Mouse (Mus musculus) lung, postnatal 0 days (tissue): ENCODE results near the gene Lypd3. TPM values are rescaled to one million over a fixed set of nuclear protein-coding genes. Genes with fewer than 3 reads are reported as not detected.

Source experiments
- ATAC-seq: fragments of 200-750 bp; cut with Nextera tagmentation; 2 replicates; pipeline ENCODE4 v1.8.0; 2017; ENCODE audit warnings: moderate library complexity
- DNase-seq: peaks from one replicate; pipeline ENCODE4 v3.0.0-alpha.2; 2016; ENCODE audit warnings: low spot score
- H3K27ac ChIP-seq: fragments of 300-500 bp; sonication (generic); 2 replicates; pipeline ENCODE4 v1.5.1; 2014; ENCODE audit warnings: antibody characterized with exemption, mild to moderate bottlenecking, low read length, mixed read lengths
- H3K27me3 ChIP-seq: fragments of 300-500 bp; sonication (generic); replicated peaks from 2 replicates; pipeline ENCODE4 v1.6.1; 2014; ENCODE audit warnings: low read length, mixed read lengths; ENCODE audit not compliant: insufficient read depth
- H3K36me3 ChIP-seq: fragments of 300-500 bp; sonication (generic); 2 replicates; pipeline ENCODE4 v1.6.1; 2014; ENCODE audit warnings: low read length, mixed read lengths; ENCODE audit not compliant: insufficient read depth
- H3K4me1 ChIP-seq: fragments of 300-500 bp; sonication (generic); 2 replicates; pipeline ENCODE4 v1.6.1; 2014; ENCODE audit warnings: antibody characterized with exemption, low read depth, low read length, mixed read lengths; ENCODE audit not compliant: insufficient read depth
- H3K4me2 ChIP-seq: fragments of 300-500 bp; sonication (generic); replicated peaks from 2 replicates; pipeline ENCODE4 v1.6.1; 2014; ENCODE audit warnings: low read depth, mild to moderate bottlenecking, low read length, moderate library complexity, mixed read lengths
- H3K4me3 ChIP-seq: fragments of 300-500 bp; sonication (generic); 2 replicates; pipeline ENCODE4 v1.5.1; 2014; ENCODE audit warnings: low read depth, low read length
- H3K9ac ChIP-seq: fragments of 300-500 bp; sonication (generic); replicated peaks from 2 replicates; pipeline ENCODE4 v1.6.1; 2014; ENCODE audit warnings: low read depth, mild to moderate bottlenecking
- H3K9me3 ChIP-seq: fragments of 300-500 bp; sonication (generic); 2 replicates; pipeline ENCODE4 v1.6.1; 2016; ENCODE audit warnings: low read length, mixed read lengths
- CTCF ChIP-seq: IDR thresholded peaks from 2 replicates; pipeline ENCODE4 v1.5.1; 2016; ENCODE audit warnings: antibody characterized with exemption, mild to moderate bottlenecking
- EP300 ChIP-seq: IDR thresholded peaks from 2 replicates; pipeline ENCODE4 v1.6.1; 2016; ENCODE audit warnings: antibody characterized with exemption, mild to moderate bottlenecking, control low read depth
- whole genome bisulfite sequencing: fragments of 180-500 bp; shearing (Covaris S2); extraction: QIAGEN DNeasy Blood & Tissue Kit; methylation state at CpG from one replicate; pipeline ENCODE4 v1.1.7; 2014; 5-methylcytosine and 5-hydroxymethylcytosine counted together
- polyA plus RNA-seq: library from polyadenylated mRNA; unstranded; fragments of >200 nt; fragmentation: Nextera tagmentation; extraction: Ambion mirVana; gene quantifications from 2 replicates; pipeline ENCODE4 v1.2.1, GENCODE M21; 2015

Lypd3 gene
- polyA plus RNA-seq, 1 experiment from 2014 or later, result not detected

- ATAC-seq (peak; percentile 92), DNase-seq (peak; percentile 96)
- Histone ChIP-seq H3K27me3 (no peaks in the 10 kb centered on the region), H3K36me3 (no peaks in the 10 kb centered on the region), H3K9ac (no peak overlapping the region), H3K27ac (no peak overlapping the region), H3K4me2 (0 out of 2 replicates have a peak overlapping the region, but pooled peaks have one; percentile 19), H3K4me3 (no peak overlapping the region), H3K9me3 (no peaks in the 10 kb centered on the region), H3K4me1 (no peaks in the 10 kb centered on the region)
- TF ChIP-seq EP300 (no peak), CTCF (peak; percentile 100)
- 5% methylated on average over 13 of the region's 13 CpGs for WGBS
These were observed 35.3 kb upstream of the Lypd3 start for GRCm38 (mm10) chr7:24600941-24601597.

DNA sequence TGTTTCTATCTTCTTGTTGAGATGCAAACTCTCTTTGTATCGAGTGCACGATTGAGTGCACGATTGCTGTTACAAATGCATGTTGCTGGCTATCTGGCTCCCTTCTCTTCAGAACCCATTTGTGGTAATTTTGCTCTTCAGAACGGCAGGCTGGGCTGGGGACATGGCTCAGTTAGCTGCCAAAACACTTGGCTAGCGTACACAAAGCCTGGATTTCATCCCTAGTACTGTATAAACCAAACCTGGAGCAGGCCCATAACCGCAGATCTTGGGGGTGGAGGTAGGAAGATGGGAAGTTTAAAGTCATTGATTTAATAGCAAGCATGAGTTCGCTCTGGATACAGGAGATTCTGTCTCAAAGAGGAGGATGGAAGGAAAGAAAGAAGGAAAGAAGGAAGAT, 30.8 kb upstream of the Lypd3 start:
- H3K4me2 ChIP-seq, result no peak overlapping the region
- H3K27me3 ChIP-seq, result peaks cover 5% of the 10 kb centered on the region; the same call in 1 of the 2 replicates
- H3K4me3 ChIP-seq, result no peak overlapping the region
- ATAC-seq (no peak), DNase-seq (no peak)
- no peaks in the 10 kb centered on the region for H3K36me3 ChIP-seq
- no peak overlapping the region for H3K9ac ChIP-seq
- 71% methylated on average over 7 of the region's 7 CpGs for WGBS
- no peak overlapping the region for H3K27ac ChIP-seq
- H3K9me3 ChIP-seq, result no peaks in the 10 kb centered on the region
- H3K4me1 ChIP-seq, result no peaks in the 10 kb centered on the region
- TF ChIP-seq CTCF (no peak), EP300 (no peak)

GRCm38 (mm10) chr7:24606046-24606445, 30.3 kb upstream of the Lypd3 start:
- Histone ChIP-seq H3K4me3 (no peak overlapping the region), H3K9me3 (no peaks in the 10 kb centered on the region), H3K4me1 (no peaks in the 10 kb centered on the region), H3K27ac (no peak overlapping the region), H3K9ac (no peak overlapping the region), H3K4me2 (no peak overlapping the region), H3K27me3 (peaks cover 5% of the 10 kb centered on the region; the same call in 1 of the 2 replicates), H3K36me3 (no peaks in the 10 kb centered on the region)
- 76% methylated on average over 7 of the region's 7 CpGs for WGBS
- TF ChIP-seq EP300, result no peak
- no peak for TF ChIP-seq CTCF
- DNase-seq (no peak), ATAC-seq (no peak)

DNA sequence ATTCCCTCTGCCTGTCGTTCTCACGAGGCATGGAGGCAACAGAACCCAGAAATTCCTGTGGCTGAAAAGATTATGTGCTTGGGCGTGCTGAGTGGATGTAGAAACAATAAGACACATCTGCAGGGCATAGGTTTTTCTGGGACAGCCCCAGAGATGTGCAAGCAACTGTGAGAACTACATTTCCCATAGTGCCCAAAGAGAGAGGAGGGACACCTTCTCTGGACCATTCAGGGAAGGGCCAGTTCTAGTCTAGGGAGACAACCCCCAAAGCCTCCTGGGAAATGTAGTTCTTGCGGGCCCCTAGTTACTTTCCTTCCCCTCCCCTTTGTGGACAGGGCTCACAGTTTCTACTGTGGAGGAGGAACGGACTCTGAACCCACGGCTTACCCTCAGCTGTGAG, 28.3 kb upstream of the Lypd3 start:
- Histone ChIP-seq H3K27me3 (peaks cover 11% of the 10 kb centered on the region; the same call in 1 of the 2 replicates), H3K9ac (no peak overlapping the region), H3K4me3 (no peak overlapping the region), H3K4me2 (no peak overlapping the region), H3K27ac (no peak overlapping the region), H3K36me3 (no peaks in the 10 kb centered on the region), H3K9me3 (no peaks in the 10 kb centered on the region), H3K4me1 (peaks cover 8% of the 10 kb centered on the region; the same call in 1 of the 2 replicates)
- DNase-seq (peak; percentile 88), ATAC-seq (peak; percentile 73)
- TF ChIP-seq EP300 (no peak), CTCF (no peak)
- 51% methylated on average over 6 of the region's 6 CpGs for WGBS

- ATAC-seq (no peak), DNase-seq (no peak)
- TF ChIP-seq CTCF, result no peak
- no peak for TF ChIP-seq EP300
- Histone ChIP-seq H3K36me3 (no peaks in the 10 kb centered on the region), H3K9ac (no peak overlapping the region), H3K9me3 (no peaks in the 10 kb centered on the region), H3K4me1 (peaks cover 8% of the 10 kb centered on the region; the same call in 1 of the 2 replicates), H3K4me3 (no peak overlapping the region), H3K27ac (no peak overlapping the region), H3K27me3 (peaks cover 11% of the 10 kb centered on the region; the same call in 1 of the 2 replicates), H3K4me2 (no peak overlapping the region)
- WGBS, result 70% methylated on average over 8 of the region's 8 CpGs
These were observed 27.8 kb upstream of the Lypd3 start for GRCm38 (mm10) chr7:24608561-24608960.

DNA sequence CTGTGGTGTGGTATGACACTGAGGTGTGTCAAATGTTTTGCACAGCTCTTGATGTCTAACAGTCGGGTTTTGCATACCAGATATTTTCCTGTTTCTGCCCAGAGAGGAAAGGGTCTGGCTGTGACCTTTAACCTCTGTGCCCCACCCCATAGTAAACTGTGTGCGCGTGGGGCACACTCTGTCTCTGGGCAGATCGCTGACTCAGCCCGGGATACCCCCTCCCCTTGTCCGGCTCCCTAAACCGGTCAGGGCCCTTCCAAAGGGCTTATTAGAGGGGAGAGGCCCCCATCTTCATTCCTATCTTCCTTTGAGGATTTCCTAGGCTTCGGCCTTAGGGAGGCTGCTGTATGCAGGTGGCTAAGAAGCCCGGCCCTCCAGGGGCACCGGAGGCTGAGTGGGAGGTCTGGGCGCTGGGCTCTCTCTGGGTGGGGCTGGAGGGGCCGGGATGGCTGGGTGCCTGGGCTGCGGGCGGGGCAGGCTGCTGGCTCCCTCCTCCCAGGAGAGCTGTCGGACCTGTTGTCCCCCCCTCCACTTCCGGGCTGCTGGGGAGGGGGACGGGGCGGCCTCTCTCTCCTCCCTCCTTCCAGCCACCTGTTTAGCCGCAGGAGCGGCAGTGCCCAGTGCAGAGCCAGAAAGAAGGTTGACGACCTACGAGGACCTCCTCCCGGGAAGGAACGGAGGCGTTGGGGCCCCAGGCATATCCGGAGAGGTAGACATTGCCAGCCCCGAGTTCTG, 26.0 kb upstream of the Lypd3 start, which contains the start of gene Phldb3:
TSS of gene Phldb3 (plus strand) at position 620 of the 735 bp plus-strand sequence.
- no peaks in the 10 kb centered on the region for H3K36me3 ChIP-seq
- TF ChIP-seq CTCF (no peak), EP300 (no peak)
- H3K9ac ChIP-seq, result peak within 1 kb of the TSS; percentile 29
- H3K4me3 ChIP-seq, result peak within 1 kb of the TSS; percentile 57
- H3K27ac ChIP-seq, result peak within 1 kb of the TSS; percentile 71
- peak; percentile 53 for DNase-seq
- H3K4me2 ChIP-seq, result peak within 1 kb of the TSS; percentile 88
- H3K4me1 ChIP-seq, result peaks cover 8% of the 10 kb centered on the region; the same call in 1 of the 2 replicates
- no peaks in the 10 kb centered on the region for H3K9me3 ChIP-seq
- ATAC-seq, result peak; percentile 70
- 3% methylated on average over 27 of the region's 27 CpGs for WGBS
- peaks cover 11% of the 10 kb centered on the region; the same call in 1 of the 2 replicates for H3K27me3 ChIP-seq
